Comparison of ENCODE assay signal across 18 mouse cellular contexts in the genomic region with DNA sequence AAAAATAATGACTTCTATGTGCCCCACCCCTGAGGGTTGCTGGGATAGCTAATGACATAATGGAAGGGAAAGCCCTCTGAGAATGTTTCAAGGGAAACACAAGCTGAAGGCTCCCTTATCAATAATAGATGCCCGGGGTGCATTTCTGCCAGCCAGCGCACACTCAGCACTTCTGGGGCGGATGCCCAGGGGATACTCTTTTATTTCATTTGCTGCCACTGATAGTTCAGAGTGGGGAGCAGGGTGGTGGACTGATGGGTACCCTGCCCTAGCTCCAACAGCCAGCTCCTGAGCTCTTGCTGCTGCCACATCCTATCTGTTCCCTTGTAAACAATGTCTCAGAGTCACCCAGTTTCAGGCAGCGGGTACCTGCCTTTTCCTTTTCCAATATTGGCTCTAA.
"Had no signal": no experiment of that assay in that cellular context is flagged by ENCODE, and none has a peak within 500 bp of the region (broad histone marks: within the 10 kb centered on the region; RNA-seq: fewer than 3 reads in every experiment).

No protein-coding gene starts in this region.

- DNase-seq: kidney, adult 18-20 months; kidney, adult 9 months; kidney, postnatal 14 days; kidney, postnatal 4 days; liver; lung, adult 2 months; lung, postnatal 14 days; lung, postnatal 4 days; thymus, adult 18-20 months; thymus, postnatal 36 days had no signal

- H3K27me3 ChIP-seq: limb, embryonic 13.5 days; liver, embryonic 12.5 days; liver, embryonic 15.5 days had no signal

- H3K27ac ChIP-seq: limb, embryonic 10.5 days; limb, embryonic 13.5 days; liver, embryonic 12.5 days; liver, embryonic 15.5 days had no signal

- H3K36me3 ChIP-seq: limb, embryonic 10.5 days; liver, embryonic 12.5 days; liver, embryonic 15.5 days had no signal

- H3K4me2 ChIP-seq: limb, embryonic 13.5 days; liver, embryonic 12.5 days; liver, embryonic 15.5 days; midbrain, embryonic 11.5 days had no signal

- H3K4me3 ChIP-seq: limb, embryonic 10.5 days; limb, embryonic 13.5 days; liver, embryonic 12.5 days; liver, embryonic 15.5 days; myocyte had no signal

- H3K9ac ChIP-seq: limb, embryonic 13.5 days; liver, embryonic 12.5 days; liver, embryonic 15.5 days had no signal

- H3K9me3 ChIP-seq: limb, embryonic 10.5 days; limb, embryonic 13.5 days; liver, embryonic 12.5 days; liver, embryonic 15.5 days had no signal

- ATAC-seq: intestine, embryonic 16.5 days; liver, embryonic 12.5 days; midbrain, embryonic 16.5 days had no signal
